In genomic region chr1:132982728-132983127, GRCm38 (mm10) we compare ENCODE assay signal across 8 mouse cellular contexts. TPM values are rescaled to one million over a fixed set of nuclear protein-coding genes. Genes with fewer than 3 reads are reported as not detected.
DNase-seq lines count a peak whose midpoint lies in the region; ATAC-seq and TF ChIP-seq lines count a peak whose summit lies in the region.

No protein-coding gene starts in this region.

- TF ChIP-seq CTCF in lung, adult 2 months (IDR thresholded peaks at IDR 0.05; ENCODE audit: insufficient read depth, low read length), result peak; percentile 73
- TF ChIP-seq CTCF in embryonic fibroblast, embryonic 13.5 days (IDR thresholded peaks at IDR 0.05; ENCODE audit: borderline replicate concordance, insufficient read depth, low read length), result peak; percentile 63; the same call in 1 of the 2 replicates

- ATAC-seq in hindbrain, embryonic 11.5 days (ENCODE audit: low FRiP score), result no peak
- ATAC-seq in midbrain, embryonic 11.5 days (ENCODE audit: low FRiP score), result peak; percentile 57; the same call in 1 of the 2 replicates

- WGBS in lung, adult 2 months, result 59% methylated on average over 7 of the region's 7 CpGs
- WGBS in hindbrain, embryonic 11.5 days, result 61% methylated on average over 7 of the region's 7 CpGs
- 63% methylated on average over 7 of the region's 7 CpGs for WGBS in midbrain, embryonic 11.5 days

- H3K9ac ChIP-seq in hindbrain, embryonic 11.5 days (ENCODE audit: low read depth, low read length), result no peak overlapping the region
- no peak overlapping the region for H3K9ac ChIP-seq in midbrain, embryonic 11.5 days (ENCODE audit: low read length)

- no peaks in the 10 kb centered on the region for H3K9me3 ChIP-seq in hindbrain, embryonic 11.5 days (ENCODE audit: control insufficient read depth, low read length)
- H3K9me3 ChIP-seq in midbrain, embryonic 11.5 days (ENCODE audit: control insufficient read depth, low read length), result no peaks in the 10 kb centered on the region

- no peaks in the 10 kb centered on the region; the same call in 1 of the 2 replicates for H3K4me1 ChIP-seq in lung, adult 2 months (ENCODE audit: control insufficient read depth, insufficient read depth, low read length)
- H3K4me1 ChIP-seq in embryonic fibroblast, embryonic 13.5 days (ENCODE audit: control insufficient read depth, insufficient read depth, low read length), result peaks cover 2% of the 10 kb centered on the region; the same call in 1 of the 2 replicates
- no peaks in the 10 kb centered on the region for H3K4me1 ChIP-seq in hindbrain, embryonic 11.5 days (replicated peaks; ENCODE audit: control insufficient read depth, insufficient read depth, low read length)
- no peaks in the 10 kb centered on the region for H3K4me1 ChIP-seq in midbrain, embryonic 11.5 days (ENCODE audit: control insufficient read depth, insufficient read depth, low read length)

- no peak overlapping the region for H3K4me2 ChIP-seq in hindbrain, embryonic 11.5 days (replicated peaks; ENCODE audit: low read depth, low read length)
- no peak overlapping the region for H3K4me2 ChIP-seq in midbrain, embryonic 11.5 days

- no peak for TF ChIP-seq POLR2A in lung, adult 2 months (IDR thresholded peaks at IDR 0.05; ENCODE audit: borderline replicate concordance, extremely low read depth, low read depth, low read length)
- TF ChIP-seq POLR2A in embryonic fibroblast, embryonic 13.5 days (IDR thresholded peaks at IDR 0.05; ENCODE audit: low read depth, low read length), result no peak

- DNase-seq in lung, adult 2 months, result peak; percentile 16
- no peak for DNase-seq in lung, postnatal 25 days (ENCODE audit: low spot score)
- DNase-seq in brain, adult 2 months (ENCODE audit: low read depth, low spot score), result peak; percentile 80
- DNase-seq in hindbrain, embryonic 11.5 days (ENCODE audit: low spot score), result peak; percentile 83
- DNase-seq in layer of hippocampus, postnatal 14 days (ENCODE audit: low spot score in 2 of 2), result peak; percentile 60 to 73
- peak; percentile 87 for DNase-seq in midbrain, embryonic 11.5 days (ENCODE audit: low spot score, missing footprints)
- peak; percentile 14 for DNase-seq in spleen, adult 12 weeks (ENCODE audit: low spot score)

- H3K4me3 ChIP-seq in lung, adult 2 months (replicated peaks; ENCODE audit: extremely low read depth, low read depth, low read length), result no peak overlapping the region
- no peak overlapping the region for H3K4me3 ChIP-seq in embryonic fibroblast, embryonic 13.5 days (ENCODE audit: insufficient read depth, low read length)
- H3K4me3 ChIP-seq in hindbrain, embryonic 11.5 days (ENCODE audit: low read depth, low read length), result no peak overlapping the region
- no peak overlapping the region for H3K4me3 ChIP-seq in midbrain, embryonic 11.5 days (ENCODE audit: low read depth, low read length)

- no peak overlapping the region for H3K27ac ChIP-seq in embryonic fibroblast, embryonic 13.5 days (ENCODE audit: insufficient read depth, low read length)
- no peak overlapping the region for H3K27ac ChIP-seq in hindbrain, embryonic 11.5 days (ENCODE audit: low read depth, low read length)
- H3K27ac ChIP-seq in midbrain, embryonic 11.5 days (ENCODE audit: low read depth, low read length), result no peak overlapping the region

- H3K36me3 ChIP-seq in hindbrain, embryonic 11.5 days (ENCODE audit: control insufficient read depth, insufficient read depth, low read length), result no peaks in the 10 kb centered on the region
- peaks cover 5% of the 10 kb centered on the region; the same call in 1 of the 2 replicates for H3K36me3 ChIP-seq in midbrain, embryonic 11.5 days (ENCODE audit: control insufficient read depth, insufficient read depth, low read length)

- H3K27me3 ChIP-seq in hindbrain, embryonic 11.5 days (ENCODE audit: control insufficient read depth, insufficient read depth, low read length), result no peaks in the 10 kb centered on the region
- H3K27me3 ChIP-seq in midbrain, embryonic 11.5 days (ENCODE audit: control insufficient read depth, insufficient read depth, low read length), result no peaks in the 10 kb centered on the region

RNA-seq across cellular contexts. Expression of gene Mdm4, which starts 47.6 kb away (rescaled TPM):
- 28.8 and 45.9 TPM in 2 replicates for polyA plus RNA-seq in lung, adult 2 months (2012; rRNA removed)
- polyA plus RNA-seq in embryonic fibroblast, embryonic 13.5 days (2011; ENCODE audit: insufficient read length, low read depth, missing spikeins), result 97.1 and 122 TPM in 2 replicates
- 36.6 and 61.7 TPM in 2 replicates for polyA plus RNA-seq in hindbrain, embryonic 11.5 days (2014; fragmentation: Nextera tagmentation; extraction: Ambion mirVana)
- 10 to 100 TPM; 91.6 to 94.7 TPM for total RNA-seq in layer of hippocampus, postnatal 14 days (2021)
- polyA plus RNA-seq in midbrain, embryonic 11.5 days (2014; fragmentation: Nextera tagmentation; extraction: Ambion mirVana), result 36.5 TPM in 2 replicates
